Mouse (Mus musculus): Measurements from ENCODE around the gene Pimreg. TPM values are rescaled to one million over a fixed set of nuclear protein-coding genes. Genes with fewer than 3 reads are reported as not detected.

Gene Pimreg
- polyA plus RNA-seq, 1 experiment, result 156 TPM

DNA sequence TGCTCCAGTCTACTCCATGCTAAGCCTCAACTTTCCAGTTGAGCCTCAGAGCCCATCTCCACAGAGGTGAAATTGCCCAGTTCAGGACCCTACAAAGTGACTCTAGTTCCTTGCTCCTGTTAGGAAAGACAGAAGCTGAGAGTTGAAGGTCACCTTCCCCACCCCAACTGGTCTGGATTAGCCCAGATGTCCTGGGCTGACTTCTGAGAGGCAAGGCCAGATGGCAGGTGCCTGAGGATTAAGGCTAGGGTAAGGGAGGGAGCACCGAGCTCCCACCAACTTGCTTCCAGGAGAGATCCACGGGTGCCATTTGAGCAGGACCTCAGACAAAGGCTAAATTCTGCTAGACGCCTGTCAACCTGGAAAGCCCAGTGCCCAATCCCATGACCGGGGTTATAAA lies 9.7 kb upstream of the Pimreg start:
- H3K4me3 ChIP-seq (ENCODE audit: insufficient read depth, poor library complexity, severe bottlenecking), result no peak overlapping the region
- TF ChIP-seq FOSL1 (IDR thresholded peaks at IDR 0.05; ENCODE audit: insufficient read depth, low read length, poor library complexity, severe bottlenecking) (no peak), CEBPB (IDR thresholded peaks at IDR 0.05; ENCODE audit: low read depth) (no peak), MAX (IDR thresholded peaks at IDR 0.05) (no peak), MYOD1 (IDR thresholded peaks at IDR 0.05; ENCODE audit: control insufficient read depth, insufficient read length, low read depth) (no peak), MYOG (IDR thresholded peaks at IDR 0.05; ENCODE audit: control insufficient read depth, extremely low read depth, insufficient read length) (no peak), USF1 (IDR thresholded peaks at IDR 0.05; ENCODE audit: low read depth) (no peak), CTCF (IDR thresholded peaks at IDR 0.05; ENCODE audit: control insufficient read depth, insufficient read depth, insufficient read length) (no peak)

DNA sequence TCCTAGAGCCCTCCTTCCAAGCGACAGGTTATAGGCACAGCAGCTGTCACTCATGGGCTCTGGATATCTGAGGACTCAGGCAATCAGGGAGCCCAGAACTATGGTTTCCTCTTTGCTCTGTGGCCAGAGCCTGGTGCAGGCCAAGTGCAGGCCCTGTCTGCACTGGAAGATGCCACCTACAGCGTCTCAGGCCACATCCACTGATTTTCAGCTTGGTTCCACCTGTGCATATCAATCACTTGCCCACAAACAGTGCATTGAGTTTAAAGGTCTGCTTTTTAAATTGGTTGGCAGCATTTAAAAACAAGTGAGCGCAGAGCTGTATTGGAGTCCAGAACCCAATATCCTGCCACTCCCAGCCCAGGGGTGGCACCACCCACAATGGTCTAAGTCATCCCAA lies 9.2 kb upstream of the Pimreg start:
- Histone ChIP-seq H3K4me3 (ENCODE audit: insufficient read depth, poor library complexity, severe bottlenecking) (no peak overlapping the region), H3K79me2 (ENCODE audit: control insufficient read depth, insufficient read depth) (no peaks in the 10 kb centered on the region), H3ac (ENCODE audit: control insufficient read depth, insufficient read length, low read depth) (no peak overlapping the region), H3K79me3 (ENCODE audit: low read depth) (no peaks in the 10 kb centered on the region), H3K27me3 (ENCODE audit: control insufficient read depth, insufficient read depth, insufficient read length) (peaks cover 17% of the 10 kb centered on the region), H3K36me3 (ENCODE audit: control insufficient read depth, insufficient read depth) (no peaks in the 10 kb centered on the region)
- TF ChIP-seq CTCF (IDR thresholded peaks at IDR 0.05; ENCODE audit: control insufficient read depth, insufficient read depth, insufficient read length) (no peak), MYOD1 (IDR thresholded peaks at IDR 0.05; ENCODE audit: control insufficient read depth, insufficient read length, low read depth) (peak; percentile 22), MYOG (IDR thresholded peaks at IDR 0.05; ENCODE audit: control insufficient read depth, extremely low read depth, insufficient read length) (no peak), CEBPB (IDR thresholded peaks at IDR 0.05; ENCODE audit: low read depth) (no peak)

More for the DNA sequence above, 9.7 kb upstream of the Pimreg start:
- Histone ChIP-seq H3ac (ENCODE audit: control insufficient read depth, insufficient read length, low read depth) (no peak overlapping the region), H3K79me3 (ENCODE audit: low read depth) (no peaks in the 10 kb centered on the region), H3K36me3 (ENCODE audit: control insufficient read depth, insufficient read depth) (no peaks in the 10 kb centered on the region), H3K79me2 (ENCODE audit: control insufficient read depth, insufficient read depth) (no peaks in the 10 kb centered on the region), H3K27me3 (ENCODE audit: control insufficient read depth, insufficient read depth, insufficient read length) (peaks cover 21% of the 10 kb centered on the region)

DNA sequence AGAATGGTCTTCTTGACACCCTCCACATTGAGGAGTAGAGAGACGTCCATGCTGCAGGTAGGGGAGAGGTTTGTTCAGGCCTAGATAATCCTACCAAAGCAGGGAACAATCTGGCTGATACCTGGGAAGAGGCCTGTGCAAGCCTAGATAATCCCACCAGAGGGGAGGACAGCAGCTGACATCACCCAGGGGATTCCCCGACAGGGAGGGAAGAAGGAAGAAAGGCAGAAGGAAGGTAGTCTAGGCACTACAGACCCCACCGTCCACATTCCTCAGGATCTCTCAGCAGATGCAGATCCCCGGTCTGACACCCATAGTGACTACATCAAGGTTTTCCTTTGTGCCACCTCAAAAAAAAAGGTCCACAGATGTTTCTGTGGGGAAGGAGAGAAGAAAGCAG lies 4.4 kb upstream of the Pimreg start, which contains the start of gene Aipl1:
Aipl1 (minus strand) TSS at position 101 of the 400 bp plus-strand sequence.
- Histone ChIP-seq H3K27me3 (ENCODE audit: control insufficient read depth, insufficient read depth, insufficient read length) (no peaks in the 10 kb centered on the region), H3K79me3 (ENCODE audit: low read depth) (peaks cover under 1% of the 10 kb centered on the region), H3ac (ENCODE audit: control insufficient read depth, insufficient read length, low read depth) (no peak within 1 kb of the TSS), H3K36me3 (ENCODE audit: control insufficient read depth, insufficient read depth) (no peaks in the 10 kb centered on the region), H3K79me2 (ENCODE audit: control insufficient read depth, insufficient read depth) (peaks cover under 1% of the 10 kb centered on the region), H3K4me3 (ENCODE audit: insufficient read depth, poor library complexity, severe bottlenecking) (no peak within 1 kb of the TSS)
- TF ChIP-seq MYOD1 (IDR thresholded peaks at IDR 0.05; ENCODE audit: control insufficient read depth, insufficient read length, low read depth) (no peak), FOSL1 (IDR thresholded peaks at IDR 0.05; ENCODE audit: insufficient read depth, low read length, poor library complexity, severe bottlenecking) (no peak), CEBPB (IDR thresholded peaks at IDR 0.05; ENCODE audit: low read depth) (no peak), MAX (IDR thresholded peaks at IDR 0.05) (no peak), CTCF (IDR thresholded peaks at IDR 0.05; ENCODE audit: control insufficient read depth, insufficient read depth, insufficient read length) (no peak), MYOG (IDR thresholded peaks at IDR 0.05; ENCODE audit: control insufficient read depth, extremely low read depth, insufficient read length) (no peak), USF1 (IDR thresholded peaks at IDR 0.05; ENCODE audit: low read depth) (no peak)

DNA sequence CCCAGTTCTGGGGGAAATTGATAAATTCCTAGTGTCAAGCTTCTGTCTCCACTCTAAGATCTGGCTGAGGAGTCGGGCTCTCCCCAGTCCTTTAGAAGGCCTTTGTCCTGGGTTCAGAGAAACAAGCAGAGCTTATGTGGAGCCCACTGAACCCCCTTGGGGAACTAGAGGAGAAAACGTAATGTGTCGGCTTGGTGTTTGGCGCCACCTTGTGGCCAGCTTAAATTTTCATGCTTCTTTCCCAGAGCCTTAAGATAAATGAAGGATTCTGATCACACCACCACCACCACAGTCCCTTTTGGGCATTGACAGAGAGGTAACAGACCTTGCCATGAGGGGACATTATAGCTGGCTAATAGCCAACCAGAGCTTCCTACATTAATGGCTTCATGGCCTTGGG lies 3.8 kb upstream of the Pimreg start:
- peaks cover 7% of the 10 kb centered on the region for H3K79me2 ChIP-seq (ENCODE audit: control insufficient read depth, insufficient read depth)
- no peaks in the 10 kb centered on the region for H3K36me3 ChIP-seq (ENCODE audit: control insufficient read depth, insufficient read depth)
- TF ChIP-seq CTCF (IDR thresholded peaks at IDR 0.05; ENCODE audit: control insufficient read depth, insufficient read depth, insufficient read length) (peak; percentile 47), CEBPB (IDR thresholded peaks at IDR 0.05; ENCODE audit: low read depth) (no peak)
- no peak overlapping the region for H3K4me3 ChIP-seq (ENCODE audit: insufficient read depth, poor library complexity, severe bottlenecking)
- no peaks in the 10 kb centered on the region for H3K27me3 ChIP-seq (ENCODE audit: control insufficient read depth, insufficient read depth, insufficient read length)
- peaks cover 7% of the 10 kb centered on the region for H3K79me3 ChIP-seq (ENCODE audit: low read depth)
- H3ac ChIP-seq (ENCODE audit: control insufficient read depth, insufficient read length, low read depth), result no peak overlapping the region

DNA sequence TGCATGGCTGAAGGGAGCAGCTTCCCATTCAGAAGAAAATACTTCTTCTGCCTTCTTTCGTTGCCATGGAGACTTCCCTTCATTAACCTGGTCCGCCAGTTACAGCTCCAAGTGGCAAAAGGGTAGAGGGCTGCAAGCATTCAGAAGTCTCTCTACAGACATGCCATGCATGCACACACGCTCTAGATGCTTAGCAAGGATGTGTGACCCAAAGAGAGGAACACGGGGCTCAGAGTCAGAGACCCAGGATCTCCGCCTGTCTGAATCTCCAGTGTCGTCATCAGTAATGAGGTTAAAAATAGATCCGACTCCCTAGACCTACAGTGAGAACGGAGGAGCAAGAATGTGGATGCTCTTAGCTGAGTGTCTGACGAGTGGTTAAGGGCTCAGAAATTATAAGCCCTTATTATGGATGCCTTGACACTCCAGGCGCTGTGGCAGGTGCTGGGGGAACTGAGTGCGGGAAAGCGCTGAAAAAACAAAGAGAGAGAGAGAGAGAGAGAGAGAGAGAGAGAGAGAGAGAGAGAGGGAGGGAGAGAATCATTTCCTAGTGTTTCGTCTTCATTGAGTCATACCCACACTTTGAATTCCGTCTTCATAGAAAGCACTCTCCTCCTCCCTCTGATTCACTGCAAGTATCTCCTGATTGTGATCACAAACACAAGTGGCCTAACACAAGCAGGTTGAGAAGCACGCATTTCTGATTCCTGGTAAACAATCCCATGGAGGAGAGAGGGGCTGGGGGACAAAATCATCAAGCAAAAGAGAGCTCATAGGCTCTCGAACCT lies 2.0 kb upstream of the Pimreg start:
- H3K36me3 ChIP-seq (ENCODE audit: control insufficient read depth, insufficient read depth), result peaks cover 18% of the 10 kb centered on the region
- H3K79me3 ChIP-seq (ENCODE audit: low read depth), result peaks cover 22% of the 10 kb centered on the region
- TF ChIP-seq MYOD1 (IDR thresholded peaks at IDR 0.05; ENCODE audit: control insufficient read depth, insufficient read length, low read depth) (no peak), MYOG (IDR thresholded peaks at IDR 0.05; ENCODE audit: control insufficient read depth, extremely low read depth, insufficient read length) (no peak), CTCF (IDR thresholded peaks at IDR 0.05; ENCODE audit: control insufficient read depth, insufficient read depth, insufficient read length) (no peak), CEBPB (IDR thresholded peaks at IDR 0.05; ENCODE audit: low read depth) (no peak), FOSL1 (IDR thresholded peaks at IDR 0.05; ENCODE audit: insufficient read depth, low read length, poor library complexity, severe bottlenecking) (no peak), MAX (IDR thresholded peaks at IDR 0.05) (no peak), USF1 (IDR thresholded peaks at IDR 0.05; ENCODE audit: low read depth) (no peak)
- no peak overlapping the region for H3K4me3 ChIP-seq (ENCODE audit: insufficient read depth, poor library complexity, severe bottlenecking)
- H3K27me3 ChIP-seq (ENCODE audit: control insufficient read depth, insufficient read depth, insufficient read length), result no peaks in the 10 kb centered on the region
- peak overlapping the region; percentile 14 for H3ac ChIP-seq (ENCODE audit: control insufficient read depth, insufficient read length, low read depth)
- H3K79me2 ChIP-seq (ENCODE audit: control insufficient read depth, insufficient read depth), result peaks cover 25% of the 10 kb centered on the region

DNA sequence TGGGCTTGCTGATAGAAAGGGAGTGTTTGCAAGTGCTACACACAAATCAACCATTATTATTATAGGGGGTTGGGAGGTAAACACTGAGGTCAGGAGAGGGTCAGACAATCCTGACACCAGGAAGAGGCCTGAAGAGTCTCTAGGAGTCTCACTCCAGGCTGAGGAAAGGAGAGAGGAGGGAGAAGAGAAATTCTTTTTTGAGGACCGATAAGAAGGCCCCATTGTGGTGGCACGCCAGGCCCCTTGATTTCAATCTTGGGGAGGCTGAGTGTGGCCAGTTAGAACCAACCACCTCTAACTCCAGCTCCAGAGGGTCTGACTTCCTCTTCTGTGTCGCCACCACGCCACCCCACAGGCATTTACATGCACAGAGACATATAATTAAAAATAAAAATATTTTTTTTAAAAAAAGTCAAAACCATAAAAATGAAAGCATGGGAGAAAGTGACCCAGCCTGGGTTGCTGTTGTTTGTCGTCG lies 503 bp upstream of the Pimreg start:
- Histone ChIP-seq H3K4me3 (ENCODE audit: insufficient read depth, poor library complexity, severe bottlenecking) (peak overlapping the region; percentile 80), H3K36me3 (ENCODE audit: control insufficient read depth, insufficient read depth) (peaks cover 33% of the 10 kb centered on the region), H3K27me3 (ENCODE audit: control insufficient read depth, insufficient read depth, insufficient read length) (no peaks in the 10 kb centered on the region), H3ac (ENCODE audit: control insufficient read depth, insufficient read length, low read depth) (no peak overlapping the region), H3K79me3 (ENCODE audit: low read depth) (peaks cover 26% of the 10 kb centered on the region), H3K79me2 (ENCODE audit: control insufficient read depth, insufficient read depth) (peaks cover 32% of the 10 kb centered on the region)
- TF ChIP-seq MYOG (IDR thresholded peaks at IDR 0.05; ENCODE audit: control insufficient read depth, extremely low read depth, insufficient read length) (no peak), MYOD1 (IDR thresholded peaks at IDR 0.05; ENCODE audit: control insufficient read depth, insufficient read length, low read depth) (no peak), FOSL1 (IDR thresholded peaks at IDR 0.05; ENCODE audit: insufficient read depth, low read length, poor library complexity, severe bottlenecking) (no peak), CEBPB (IDR thresholded peaks at IDR 0.05; ENCODE audit: low read depth) (no peak), USF1 (IDR thresholded peaks at IDR 0.05; ENCODE audit: low read depth) (no peak), CTCF (IDR thresholded peaks at IDR 0.05; ENCODE audit: control insufficient read depth, insufficient read depth, insufficient read length) (no peak), MAX (IDR thresholded peaks at IDR 0.05) (no peak)
